Comparison of ENCODE assay signal across 16 mouse cellular contexts in the genomic region with DNA sequence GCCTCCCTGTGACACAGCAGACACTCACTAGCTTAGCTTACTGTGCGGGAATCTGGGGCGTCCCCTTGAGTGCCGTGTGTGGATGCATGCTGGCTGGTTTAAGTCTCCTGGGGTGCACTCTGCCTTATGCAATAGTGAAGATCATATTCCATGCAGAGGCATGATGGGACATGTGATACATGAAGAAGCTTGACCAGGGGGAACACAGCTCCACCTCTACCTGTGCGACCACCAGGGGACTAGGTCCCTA. TPM values are rescaled to one million over a fixed set of nuclear protein-coding genes. Genes with fewer than 3 reads are reported as not detected.
DNase-seq lines count a peak whose midpoint lies in the region; ATAC-seq and TF ChIP-seq lines count a peak whose summit lies in the region.
"Had no signal": no experiment of that assay in that cellular context is flagged by ENCODE, and none has a peak within 500 bp of the region (broad histone marks: within the 10 kb centered on the region; RNA-seq: fewer than 3 reads in every experiment).

No protein-coding gene starts in this region.

- intact Hi-C loops in left cerebral cortex, postnatal 25 days (cut with DNase I), result no loop called here

- no peaks in the 10 kb centered on the region for H3K36me3 ChIP-seq in forebrain, embryonic 15.5 days
- H3K36me3 ChIP-seq in forebrain, embryonic 12.5 days (replicated peaks), result no peaks in the 10 kb centered on the region
- H3K36me3 ChIP-seq in hindbrain, embryonic 16.5 days (ENCODE audit: control insufficient read depth, insufficient read depth, low read length), result no peaks in the 10 kb centered on the region
- H3K36me3 ChIP-seq in hindbrain, postnatal 0 days (ENCODE audit: insufficient read depth, low read length), result no peaks in the 10 kb centered on the region
- H3K36me3 ChIP-seq in midbrain, embryonic 13.5 days, result no peaks in the 10 kb centered on the region
- H3K36me3 ChIP-seq in midbrain, postnatal 0 days (ENCODE audit: insufficient read depth, low read length), result no peaks in the 10 kb centered on the region
- H3K36me3 ChIP-seq: embryonic facial prominence, embryonic 13.5 days; forebrain, embryonic 10.5 days had no signal

- no peak overlapping the region for H3K4me2 ChIP-seq in forebrain, embryonic 15.5 days (replicated peaks)
- H3K4me2 ChIP-seq in forebrain, embryonic 12.5 days, result no peak overlapping the region
- H3K4me2 ChIP-seq in hindbrain, embryonic 16.5 days (ENCODE audit: low read length), result no peak overlapping the region
- H3K4me2 ChIP-seq in hindbrain, postnatal 0 days (ENCODE audit: low read depth, low read length), result no peak overlapping the region
- H3K4me2 ChIP-seq in midbrain, embryonic 13.5 days (replicated peaks), result no peak overlapping the region
- H3K4me2 ChIP-seq in midbrain, postnatal 0 days (ENCODE audit: low read depth, low read length, poor library complexity, severe bottlenecking), result no peak overlapping the region
- H3K4me2 ChIP-seq: embryonic facial prominence, embryonic 13.5 days; lung, embryonic 14.5 days had no signal

- H3K9me3 ChIP-seq in forebrain, embryonic 15.5 days, result no peaks in the 10 kb centered on the region
- H3K9me3 ChIP-seq in forebrain, embryonic 12.5 days, result no peaks in the 10 kb centered on the region
- H3K9me3 ChIP-seq in hindbrain, embryonic 16.5 days (ENCODE audit: control insufficient read depth, low read length), result no peaks in the 10 kb centered on the region
- H3K9me3 ChIP-seq in hindbrain, postnatal 0 days (ENCODE audit: low read length), result no peaks in the 10 kb centered on the region
- H3K9me3 ChIP-seq in midbrain, embryonic 13.5 days, result no peaks in the 10 kb centered on the region
- no peaks in the 10 kb centered on the region for H3K9me3 ChIP-seq in midbrain, postnatal 0 days (ENCODE audit: low read length)
- H3K9me3 ChIP-seq: embryonic facial prominence, embryonic 13.5 days; forebrain, embryonic 10.5 days had no signal

- H3K4me3 ChIP-seq in forebrain, embryonic 15.5 days, result no peak overlapping the region
- H3K4me3 ChIP-seq in forebrain, embryonic 12.5 days (replicated peaks), result no peak overlapping the region
- no peak overlapping the region for H3K4me3 ChIP-seq in hindbrain, embryonic 16.5 days (ENCODE audit: low read length)
- H3K4me3 ChIP-seq in hindbrain, postnatal 0 days (ENCODE audit: low read length), result no peak overlapping the region
- no peak overlapping the region for H3K4me3 ChIP-seq in midbrain, embryonic 13.5 days (replicated peaks)
- H3K4me3 ChIP-seq in midbrain, postnatal 0 days (ENCODE audit: low read depth, low read length), result no peak overlapping the region
- H3K4me3 ChIP-seq: embryonic facial prominence, embryonic 13.5 days; forebrain, embryonic 10.5 days; myocyte had no signal

- no peaks in the 10 kb centered on the region for H3K27me3 ChIP-seq in forebrain, embryonic 15.5 days
- no peaks in the 10 kb centered on the region for H3K27me3 ChIP-seq in forebrain, embryonic 12.5 days
- no peaks in the 10 kb centered on the region for H3K27me3 ChIP-seq in hindbrain, embryonic 16.5 days (replicated peaks; ENCODE audit: control insufficient read depth, insufficient read depth, low read length)
- no peaks in the 10 kb centered on the region for H3K27me3 ChIP-seq in hindbrain, postnatal 0 days (ENCODE audit: insufficient read depth, low read length)
- no peaks in the 10 kb centered on the region for H3K27me3 ChIP-seq in midbrain, embryonic 13.5 days
- H3K27me3 ChIP-seq in midbrain, postnatal 0 days (ENCODE audit: insufficient read depth, low read length), result no peaks in the 10 kb centered on the region
- H3K27me3 ChIP-seq: embryonic facial prominence, embryonic 13.5 days; Patski had no signal

- H3K27ac ChIP-seq in forebrain, embryonic 15.5 days (replicated peaks), result no peak overlapping the region
- H3K27ac ChIP-seq in forebrain, embryonic 12.5 days, result no peak overlapping the region
- H3K27ac ChIP-seq in hindbrain, embryonic 16.5 days (ENCODE audit: low read depth, low read length), result no peak overlapping the region
- no peak overlapping the region for H3K27ac ChIP-seq in hindbrain, postnatal 0 days
- no peak overlapping the region for H3K27ac ChIP-seq in midbrain, embryonic 13.5 days
- no peak overlapping the region for H3K27ac ChIP-seq in midbrain, postnatal 0 days (ENCODE audit: low read depth, low read length)
- H3K27ac ChIP-seq: embryonic facial prominence, embryonic 13.5 days had no signal

- WGBS in forebrain, embryonic 15.5 days, result 68% methylated on average over 4 of the region's 4 CpGs
- whole genome bisulfite sequencing in forebrain, embryonic 12.5 days, result 69% methylated on average over 4 of the region's 4 CpGs
- WGBS in hindbrain, embryonic 16.5 days, result 69% methylated on average over 4 of the region's 4 CpGs
- 65% methylated on average over 4 of the region's 4 CpGs for WGBS in hindbrain, postnatal 0 days
- WGBS in midbrain, embryonic 13.5 days, result 65% methylated on average over 4 of the region's 4 CpGs
- 55% methylated on average over 4 of the region's 4 CpGs for WGBS in midbrain, postnatal 0 days

- no peak for DNase-seq in hindbrain, postnatal 0 days (ENCODE audit: low spot score)
- DNase-seq in midbrain, postnatal 0 days (ENCODE audit: low spot score), result no peak
- DNase-seq in induced T-regulatory cell, adult 2 months (ENCODE audit: low read depth), result peak; percentile 34
- no peak for DNase-seq in left cerebral cortex, postnatal 25 days (ENCODE audit: low spot score in 2 of 2)
- DNase-seq: liver; lung, embryonic 14.5 days; thymus, adult 2 months had no signal

- 0 out of 2 replicates have a peak, but pooled peaks have one; percentile 46 for ATAC-seq in forebrain, embryonic 15.5 days (replicated peaks)
- ATAC-seq in forebrain, embryonic 12.5 days (ENCODE audit: low FRiP score), result no peak
- ATAC-seq in hindbrain, embryonic 16.5 days, result peak; percentile 52; the same call in 1 of the 2 replicates
- no peak for ATAC-seq in hindbrain, postnatal 0 days
- ATAC-seq in midbrain, embryonic 13.5 days, result peak; percentile 24; the same call in 1 of the 2 replicates
- no peak for ATAC-seq in midbrain, postnatal 0 days (ENCODE audit: low FRiP score)
- ATAC-seq: intestine, embryonic 16.5 days; Patski had no signal

- H3K4me1 ChIP-seq in forebrain, embryonic 15.5 days, result peaks cover 4% of the 10 kb centered on the region
- peaks cover 14% of the 10 kb centered on the region for H3K4me1 ChIP-seq in forebrain, embryonic 12.5 days
- H3K4me1 ChIP-seq in hindbrain, embryonic 16.5 days (ENCODE audit: control insufficient read depth, insufficient read depth, low read depth, low read length), result peaks cover 6% of the 10 kb centered on the region; the same call in 1 of the 2 replicates
- H3K4me1 ChIP-seq in hindbrain, postnatal 0 days (ENCODE audit: insufficient read depth, low read length), result peaks cover 5% of the 10 kb centered on the region; the same call in 1 of the 2 replicates
- peaks cover 6% of the 10 kb centered on the region for H3K4me1 ChIP-seq in midbrain, embryonic 13.5 days (replicated peaks)
- peaks cover 4% of the 10 kb centered on the region; the same call in 1 of the 2 replicates for H3K4me1 ChIP-seq in midbrain, postnatal 0 days (ENCODE audit: insufficient read depth, low read length)

- H3K9ac ChIP-seq in forebrain, embryonic 15.5 days (replicated peaks), result no peak overlapping the region
- no peak overlapping the region for H3K9ac ChIP-seq in forebrain, embryonic 12.5 days
- no peak overlapping the region for H3K9ac ChIP-seq in hindbrain, embryonic 16.5 days (ENCODE audit: low read depth, low read length)
- no peak overlapping the region for H3K9ac ChIP-seq in hindbrain, postnatal 0 days (replicated peaks; ENCODE audit: low read length)
- no peak overlapping the region for H3K9ac ChIP-seq in midbrain, embryonic 13.5 days (replicated peaks)
- no peak overlapping the region for H3K9ac ChIP-seq in midbrain, postnatal 0 days (replicated peaks; ENCODE audit: low read length, poor library complexity, severe bottlenecking)
- H3K9ac ChIP-seq: embryonic facial prominence, embryonic 13.5 days; lung, embryonic 14.5 days had no signal

- TF ChIP-seq CTCF in hindbrain, postnatal 0 days (IDR thresholded peaks at IDR 0.05; ENCODE audit: low read depth), result no peak
- no peak for TF ChIP-seq CTCF in midbrain, postnatal 0 days (IDR thresholded peaks at IDR 0.05)

RNA-seq across cellular contexts. Expression of a gene that starts 24.2 kb away (rescaled TPM):
- polyA plus RNA-seq in forebrain, embryonic 15.5 days (2015; fragmentation: Nextera tagmentation; extraction: Ambion mirVana), result 9.9 and 10.8 TPM in 2 replicates
- 7.4 and 7.7 TPM in 2 replicates for polyA plus RNA-seq in forebrain, embryonic 12.5 days (2016; fragmentation: Nextera tagmentation; extraction: Ambion mirVana)
- polyA plus RNA-seq in hindbrain, embryonic 16.5 days (2015; fragmentation: Nextera tagmentation; extraction: Ambion mirVana), result 4.5 and 6.2 TPM in 2 replicates
- total RNA-seq in hindbrain, postnatal 0 days (2014; rRNA removed), result 7.4 and 9.7 TPM in 2 replicates
- 3.0 and 3.3 TPM in 2 replicates for polyA plus RNA-seq in hindbrain, postnatal 0 days (2015; fragmentation: Nextera tagmentation; extraction: Ambion mirVana)
- polyA plus RNA-seq in midbrain, embryonic 13.5 days (2015; fragmentation: Nextera tagmentation; extraction: Ambion mirVana), result 4.1 and 4.4 TPM in 2 replicates
- total RNA-seq in midbrain, postnatal 0 days (2014; rRNA removed), result 5.6 and 6.5 TPM in 2 replicates
- polyA plus RNA-seq in midbrain, postnatal 0 days (2015; fragmentation: Nextera tagmentation; extraction: Ambion mirVana), result 2.6 and 2.9 TPM in 2 replicates
- total RNA-seq in left cerebral cortex, postnatal 25 days (2021), result 1 to 10 TPM; 5.1 to 6.3 TPM

RNA-seq across cellular contexts. Expression of a gene that starts 24.6 kb away (rescaled TPM):
- 114 TPM in 2 replicates for polyA plus RNA-seq in forebrain, embryonic 15.5 days (2015; fragmentation: Nextera tagmentation; extraction: Ambion mirVana)
- polyA plus RNA-seq in forebrain, embryonic 12.5 days (2016; fragmentation: Nextera tagmentation; extraction: Ambion mirVana), result 96.9 and 99.6 TPM in 2 replicates
- polyA plus RNA-seq in hindbrain, embryonic 16.5 days (2015; fragmentation: Nextera tagmentation; extraction: Ambion mirVana), result 96.0 and 105 TPM in 2 replicates
- 53.7 and 55.0 TPM in 2 replicates for total RNA-seq in hindbrain, postnatal 0 days (2014; rRNA removed)
- polyA plus RNA-seq in hindbrain, postnatal 0 days (2015; fragmentation: Nextera tagmentation; extraction: Ambion mirVana), result 103 and 106 TPM in 2 replicates
- polyA plus RNA-seq in midbrain, embryonic 13.5 days (2015; fragmentation: Nextera tagmentation; extraction: Ambion mirVana), result 101 and 103 TPM in 2 replicates
- 58.4 and 60.1 TPM in 2 replicates for total RNA-seq in midbrain, postnatal 0 days (2014; rRNA removed)
- polyA plus RNA-seq in midbrain, postnatal 0 days (2015; fragmentation: Nextera tagmentation; extraction: Ambion mirVana), result 89.4 and 91.0 TPM in 2 replicates
- total RNA-seq in left cerebral cortex, postnatal 25 days (2021), result 10 to 100 TPM; 72.0 to 72.9 TPM

Comparison
In these comparisons a context has a peak if more than half of its experiments do, and no peak if none do; other contexts are left out.
1. ATAC-seq: peak in forebrain, embryonic 15.5 days (single experiment), hindbrain, embryonic 16.5 days (single experiment) and midbrain, embryonic 13.5 days (single experiment); none in forebrain, embryonic 12.5 days (single experiment), hindbrain, postnatal 0 days (single experiment) and midbrain, postnatal 0 days (single experiment).